Mouse (Mus musculus) neural tube, embryonic 14.5 days (tissue): ENCODE measurements around the gene Sorcs1. TPM values are rescaled to one million over a fixed set of nuclear protein-coding genes. Genes with fewer than 3 reads are reported as not detected.
A peak's percentile ranks its signal among the peaks of the same experiment; 100 is the strongest.

ENCODE experiments used
- ATAC-seq: fragments of 200-750 bp; cut with Nextera tagmentation; 2 replicates; pipeline ENCODE4 v1.8.0; 2017; ENCODE audit warnings: low read depth, mild to moderate bottlenecking, moderate TSS enrichment, moderate library complexity
- H3K27ac ChIP-seq: fragments of 300-500 bp; sonication (generic); 2 replicates; pipeline ENCODE4 v1.5.1; 2014; ENCODE audit warnings: low read depth, mild to moderate bottlenecking, control low read depth, low read length, moderate library complexity, mixed read lengths
- H3K27me3 ChIP-seq: fragments of 300-500 bp; sonication (generic); 2 replicates; pipeline ENCODE4 v1.6.1; 2014; ENCODE audit warnings: low read length; ENCODE audit not compliant: control insufficient read depth, insufficient read depth
- H3K36me3 ChIP-seq: fragments of 300-500 bp; sonication (generic); 2 replicates; pipeline ENCODE4 v1.6.1; 2014; ENCODE audit warnings: low read length, mixed read lengths; ENCODE audit not compliant: control insufficient read depth, insufficient read depth
- H3K4me1 ChIP-seq: fragments of 300-500 bp; sonication (generic); 2 replicates; pipeline ENCODE4 v1.6.1; 2014; ENCODE audit warnings: low read length; ENCODE audit not compliant: control insufficient read depth, insufficient read depth
- H3K4me2 ChIP-seq: fragments of 300-500 bp; sonication (generic); 2 replicates; pipeline ENCODE4 v1.6.1; 2014; ENCODE audit warnings: mild to moderate bottlenecking, low read depth, low read length, control low read depth
- H3K4me3 ChIP-seq: fragments of 300-500 bp; sonication (generic); 2 replicates; pipeline ENCODE4 v1.5.1; 2014; ENCODE audit warnings: low read depth, low read length, control low read depth, mixed read lengths
- H3K9ac ChIP-seq: fragments of 300-500 bp; sonication (generic); replicated peaks from 2 replicates; pipeline ENCODE4 v1.6.1; 2014; ENCODE audit warnings: low read depth, mild to moderate bottlenecking, control low read depth, low read length, mixed read lengths
- H3K9me3 ChIP-seq: fragments of 300-500 bp; sonication (generic); 2 replicates; pipeline ENCODE4 v1.6.1; 2016; ENCODE audit warnings: low read length; ENCODE audit not compliant: control insufficient read depth
- WGBS: fragments of 180-500 bp; shearing (Covaris S2); extraction: QIAGEN DNeasy Blood & Tissue Kit; methylation state at CpG from one replicate; pipeline ENCODE4 v1.1.7; 2014; 5-methylcytosine and 5-hydroxymethylcytosine counted together
- polyA plus RNA-seq: library from polyadenylated mRNA; unstranded; fragments of >200 nt; fragmentation: Nextera tagmentation; extraction: Ambion mirVana; gene quantifications from 2 replicates; pipeline ENCODE4 v1.2.1, GENCODE M21; 2014

Sorcs1 gene
- polyA plus RNA-seq, 1 experiment from 2014 or later = 17.9 TPM

DNA sequence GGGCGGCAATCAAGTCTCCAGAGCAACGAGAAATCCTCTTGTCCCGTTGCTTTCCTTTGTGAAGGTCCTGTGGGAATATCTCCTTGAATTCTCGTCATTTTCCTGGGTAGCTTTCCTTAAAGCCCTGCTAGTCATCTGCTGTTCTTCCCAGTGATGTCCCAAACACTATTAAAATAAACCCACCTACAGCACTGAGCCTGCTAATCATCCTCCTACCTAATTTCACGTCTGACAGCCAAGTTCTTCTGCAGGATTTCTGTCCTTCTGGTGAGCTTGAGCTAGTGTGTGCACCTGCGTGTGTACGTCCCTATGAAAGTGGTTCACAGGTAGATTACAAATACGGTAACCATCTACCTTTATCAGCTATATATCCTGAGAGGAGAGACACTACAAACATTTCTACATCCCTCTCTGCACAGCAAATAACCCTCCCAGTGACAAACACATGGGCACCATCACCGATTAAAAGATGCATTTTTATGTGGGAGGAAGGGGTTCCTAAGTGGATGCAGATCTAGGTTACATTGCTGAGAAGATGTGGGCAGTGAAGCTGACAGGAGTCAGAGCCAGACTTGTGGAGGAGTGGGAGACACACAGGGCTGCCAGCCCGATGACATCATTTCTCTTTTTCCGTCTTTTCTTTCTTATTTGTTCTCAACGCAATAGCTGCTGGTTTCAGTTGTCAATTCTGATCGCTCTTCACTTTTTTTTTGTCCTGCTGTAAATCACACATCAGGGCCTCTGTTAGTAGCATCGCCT lies 259.3 kb downstream of the Sorcs1 start:
- no peak for ATAC-seq
- no peak overlapping the region for H3K27ac ChIP-seq
- H3K27me3 ChIP-seq = no peaks in the 10 kb centered on the region
- no peaks in the 10 kb centered on the region for H3K9me3 ChIP-seq
- H3K4me2 ChIP-seq = no peak overlapping the region
- whole genome bisulfite sequencing = 54% methylated on average over 14 of the region's 14 CpGs
- no peak overlapping the region for H3K9ac ChIP-seq
- no peaks in the 10 kb centered on the region for H3K36me3 ChIP-seq
- no peaks in the 10 kb centered on the region for H3K4me1 ChIP-seq
- no peak overlapping the region for H3K4me3 ChIP-seq

DNA sequence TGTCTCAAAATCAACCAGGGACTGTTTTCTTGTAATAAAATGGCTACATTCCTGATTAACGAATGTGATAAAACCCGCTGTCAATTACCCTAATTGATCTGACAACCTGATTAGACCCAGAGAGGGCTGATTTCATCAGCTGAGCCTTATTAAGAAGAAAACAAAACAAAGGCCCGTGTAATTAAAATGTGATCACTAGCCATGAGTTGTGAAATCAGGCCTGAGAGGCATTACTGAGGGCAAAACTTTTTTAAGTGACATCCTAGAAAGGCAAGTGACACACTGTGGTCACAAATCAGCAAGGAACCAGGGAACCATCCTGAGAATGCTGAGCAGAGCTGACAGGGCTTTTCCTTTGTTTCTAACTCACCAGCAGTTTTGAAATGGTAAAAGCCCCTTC lies 267.9 kb downstream of the Sorcs1 start:
- no peaks in the 10 kb centered on the region for H3K36me3 ChIP-seq
- ATAC-seq = no peak
- 84% methylated on average over 3 of the region's 3 CpGs for WGBS
- no peak overlapping the region for H3K4me3 ChIP-seq
- no peak overlapping the region for H3K27ac ChIP-seq
- H3K9ac ChIP-seq = no peak overlapping the region
- H3K27me3 ChIP-seq = no peaks in the 10 kb centered on the region
- H3K4me1 ChIP-seq = no peaks in the 10 kb centered on the region
- H3K9me3 ChIP-seq = no peaks in the 10 kb centered on the region
- no peak overlapping the region for H3K4me2 ChIP-seq

- whole genome bisulfite sequencing = 89% methylated on average over 2 of the region's 2 CpGs
- Histone ChIP-seq H3K27me3 (no peaks in the 10 kb centered on the region), H3K4me3 (no peak overlapping the region)
Observed at GRCm38 (mm10) chr19:50398341-50398740, 280.1 kb downstream of the Sorcs1 start.

GRCm38 (mm10) chr19:50395731-50396130 lies 282.7 kb downstream of the Sorcs1 start:
- H3K4me1 ChIP-seq = no peaks in the 10 kb centered on the region
- WGBS = 91% methylated on average over 6 of the region's 6 CpGs
- H3K4me3 ChIP-seq = no peak overlapping the region
- H3K27ac ChIP-seq = no peak overlapping the region
- H3K9me3 ChIP-seq = no peaks in the 10 kb centered on the region
- no peaks in the 10 kb centered on the region for H3K27me3 ChIP-seq
- H3K9ac ChIP-seq = no peak overlapping the region
- no peaks in the 10 kb centered on the region for H3K36me3 ChIP-seq
- ATAC-seq = no peak
- H3K4me2 ChIP-seq = no peak overlapping the region

More at GRCm38 (mm10) chr19:50398341-50398740, 280.1 kb downstream of the Sorcs1 start:
- Histone ChIP-seq H3K36me3 (no peaks in the 10 kb centered on the region), H3K4me2 (no peak overlapping the region), H3K27ac (no peak overlapping the region), H3K9ac (no peak overlapping the region), H3K4me1 (no peaks in the 10 kb centered on the region), H3K9me3 (no peaks in the 10 kb centered on the region)
- no peak for ATAC-seq

- Histone ChIP-seq H3K4me2 (no peak overlapping the region), H3K27me3 (no peaks in the 10 kb centered on the region), H3K4me3 (no peak overlapping the region), H3K9me3 (no peaks in the 10 kb centered on the region), H3K27ac (no peak overlapping the region), H3K36me3 (no peaks in the 10 kb centered on the region), H3K4me1 (no peaks in the 10 kb centered on the region), H3K9ac (no peak overlapping the region)
- WGBS = 90% methylated on average over 5 of the region's 5 CpGs
- ATAC-seq = no peak
Observed at GRCm38 (mm10) chr19:50394101-50394500, 284.3 kb downstream of the Sorcs1 start.

DNA sequence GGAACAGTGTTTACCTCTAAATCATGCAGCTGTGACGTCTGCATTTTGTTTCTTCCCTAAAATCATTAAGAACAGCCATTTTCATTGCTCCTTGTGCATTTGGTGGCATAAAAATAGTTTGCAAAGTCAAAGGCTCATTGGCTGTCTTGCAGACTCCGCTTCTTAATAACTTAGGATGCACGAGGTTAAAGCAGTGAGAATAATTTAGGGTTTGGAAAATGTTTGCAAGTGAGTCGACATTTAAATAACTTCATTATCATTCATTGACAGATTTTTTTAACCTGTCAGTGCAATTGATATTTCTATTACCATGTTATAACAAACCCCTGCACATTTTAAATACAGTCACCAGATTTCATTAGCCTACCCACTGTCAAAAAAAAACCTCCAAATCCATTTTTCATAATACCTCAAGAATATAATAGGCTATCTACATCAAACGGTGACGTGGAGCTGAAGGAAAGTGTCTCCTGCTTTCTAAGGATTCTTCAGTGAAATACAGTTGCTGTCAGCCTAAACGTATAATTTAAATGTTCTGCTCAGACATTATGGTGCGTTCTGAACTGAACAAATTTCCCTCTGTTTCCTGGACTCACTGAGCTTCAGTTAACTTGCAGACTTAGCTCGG lies 288.4 kb downstream of the Sorcs1 start:
- no peak overlapping the region for H3K27ac ChIP-seq
- H3K36me3 ChIP-seq = no peaks in the 10 kb centered on the region
- WGBS = 69% methylated on average over 9 of the region's 9 CpGs
- ATAC-seq = no peak
- no peak overlapping the region for H3K4me2 ChIP-seq
- H3K4me1 ChIP-seq = no peaks in the 10 kb centered on the region
- peaks cover 4% of the 10 kb centered on the region for H3K9me3 ChIP-seq
- no peak overlapping the region for H3K9ac ChIP-seq
- no peaks in the 10 kb centered on the region for H3K27me3 ChIP-seq
- no peak overlapping the region for H3K4me3 ChIP-seq

DNA sequence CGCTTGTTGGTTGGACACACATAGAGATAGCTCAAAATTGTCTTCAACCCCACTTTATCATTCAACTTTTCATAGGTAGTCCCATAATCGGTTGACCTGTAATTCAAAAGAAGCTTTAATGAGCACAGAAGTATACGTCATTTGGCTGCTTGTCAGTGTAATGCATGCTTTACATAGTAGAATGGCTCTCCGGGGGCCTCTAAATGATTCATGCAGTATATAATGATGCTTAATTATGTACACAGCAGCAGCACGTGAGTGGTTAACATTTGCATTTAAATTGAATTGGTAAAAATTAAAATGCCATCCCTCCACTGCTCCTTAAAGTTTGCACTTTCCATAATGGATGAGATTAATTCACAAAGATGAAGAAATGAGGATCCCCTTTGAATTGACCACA lies 299.5 kb downstream of the Sorcs1 start:
- 46% methylated on average over 5 of the region's 5 CpGs for WGBS
- no peaks in the 10 kb centered on the region for H3K36me3 ChIP-seq
- no peak overlapping the region for H3K4me3 ChIP-seq
- no peak overlapping the region for H3K27ac ChIP-seq
- no peaks in the 10 kb centered on the region for H3K9me3 ChIP-seq
- H3K9ac ChIP-seq = no peak overlapping the region
- H3K4me1 ChIP-seq = no peaks in the 10 kb centered on the region
- H3K27me3 ChIP-seq = no peaks in the 10 kb centered on the region
- H3K4me2 ChIP-seq = no peak overlapping the region
- ATAC-seq = peak; percentile 56; the same call in 1 of the 2 replicates

- ATAC-seq = no peak
- no peaks in the 10 kb centered on the region for H3K9me3 ChIP-seq
- H3K4me1 ChIP-seq = no peaks in the 10 kb centered on the region
- no peak overlapping the region for H3K9ac ChIP-seq
- H3K36me3 ChIP-seq = no peaks in the 10 kb centered on the region
- no peak overlapping the region for H3K4me3 ChIP-seq
- no peak overlapping the region for H3K27ac ChIP-seq
- peak overlapping the region; percentile 29 for H3K4me2 ChIP-seq
- WGBS = 42% methylated on average over 10 of the region's 10 CpGs
- H3K27me3 ChIP-seq = no peaks in the 10 kb centered on the region
Observed at GRCm38 (mm10) chr19:50374751-50375150, 303.7 kb downstream of the Sorcs1 start.

- H3K36me3 ChIP-seq = no peaks in the 10 kb centered on the region
- H3K4me3 ChIP-seq = no peak overlapping the region
- H3K27me3 ChIP-seq = no peaks in the 10 kb centered on the region
- H3K9me3 ChIP-seq = no peaks in the 10 kb centered on the region
- H3K9ac ChIP-seq = no peak overlapping the region
- no peak for ATAC-seq
- 67% methylated on average over 3 of the region's 3 CpGs for WGBS
- H3K4me1 ChIP-seq = no peaks in the 10 kb centered on the region
- H3K4me2 ChIP-seq = no peak overlapping the region
- no peak overlapping the region for H3K27ac ChIP-seq
Observed at GRCm38 (mm10) chr19:50366446-50366845, 312.0 kb downstream of the Sorcs1 start.
